Mouse (Mus musculus) cerebellum, postnatal 14 days (tissue): Measurements from ENCODE around the gene Fdps.

Experiments used
- DNase-seq, 2 experiments: peaks; one replicate each; pipeline ENCODE4 v3.0.0; 2021; ENCODE audit warnings: mixed read lengths in 2 of 2

Gene Fdps

DNA sequence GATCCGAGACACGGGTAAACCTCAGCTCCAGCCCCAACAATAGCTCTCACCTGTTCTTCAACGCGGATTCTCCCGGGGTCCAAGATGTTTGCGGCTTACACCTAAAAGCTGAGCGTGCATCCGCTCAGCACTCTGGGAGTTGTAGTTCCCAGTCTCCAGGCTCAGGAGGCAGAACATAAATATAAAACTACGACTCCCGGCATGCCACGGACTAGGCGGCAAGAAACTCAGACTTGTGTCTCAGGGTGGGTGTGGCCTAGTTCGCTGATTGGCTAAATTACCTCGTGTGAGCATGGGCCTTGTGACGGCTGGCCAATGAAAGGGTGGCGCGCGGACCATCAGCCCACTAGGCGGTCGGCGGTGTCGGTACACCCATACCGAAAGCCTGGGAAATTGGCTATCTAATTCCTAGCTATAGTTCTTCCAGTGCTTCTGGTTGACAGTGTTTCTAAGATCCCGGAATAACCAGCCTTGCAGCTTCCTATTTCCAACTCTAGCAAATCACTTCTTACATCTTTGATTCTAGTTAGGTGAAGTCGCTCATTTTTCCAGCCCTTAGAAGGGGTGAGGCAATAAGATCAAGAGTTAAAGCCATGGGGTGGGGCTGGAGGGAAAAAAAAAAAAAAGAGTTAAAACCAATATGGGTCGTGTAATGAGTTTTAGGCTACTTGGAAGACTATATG is at the start of gene Fdps:
Gene Fdps, minus strand, starts transcription at position 148 of the 683 bp plus-strand sequence.
- DNase-seq = peak; percentile 95 to 97

DNA sequence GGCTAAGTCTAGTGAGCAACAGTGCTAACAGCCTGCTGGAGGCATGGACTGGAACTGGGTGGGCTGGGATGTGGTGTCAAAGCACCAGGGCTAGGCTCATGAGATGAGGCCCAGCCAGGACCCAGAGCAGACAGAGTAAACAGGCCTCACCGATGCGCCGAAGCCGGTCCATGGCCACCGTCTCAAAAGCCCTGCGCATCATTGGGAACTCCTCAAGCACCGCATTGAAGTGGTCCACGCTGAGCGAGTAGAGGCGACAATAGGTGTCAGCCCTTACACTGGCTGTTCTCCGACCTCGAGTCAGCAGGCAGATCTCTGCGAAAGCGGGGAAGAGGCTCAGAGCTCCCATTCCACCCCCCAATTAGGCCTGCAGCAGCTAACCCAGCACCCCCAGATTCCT is 46.8 kb upstream of the Fdps start:
- no peak for DNase-seq

DNA sequence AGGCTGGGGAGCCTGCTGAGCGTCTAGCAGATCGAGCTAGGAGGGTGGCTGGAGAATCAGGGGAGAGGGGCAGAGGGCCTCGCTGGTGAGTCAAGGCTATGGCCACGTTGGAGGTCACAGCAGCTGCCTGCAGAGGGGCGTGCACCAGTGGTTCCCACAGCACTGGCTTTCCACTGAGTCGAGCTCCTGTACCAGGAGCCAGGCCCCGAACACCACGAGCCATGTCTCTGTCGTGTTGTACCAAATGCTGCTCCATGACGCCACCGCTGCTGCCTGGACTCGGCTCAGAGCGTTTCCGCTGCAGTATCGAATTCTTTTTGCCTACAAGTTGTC is 46.2 kb upstream of the Fdps start:
- no peak for DNase-seq

DNA sequence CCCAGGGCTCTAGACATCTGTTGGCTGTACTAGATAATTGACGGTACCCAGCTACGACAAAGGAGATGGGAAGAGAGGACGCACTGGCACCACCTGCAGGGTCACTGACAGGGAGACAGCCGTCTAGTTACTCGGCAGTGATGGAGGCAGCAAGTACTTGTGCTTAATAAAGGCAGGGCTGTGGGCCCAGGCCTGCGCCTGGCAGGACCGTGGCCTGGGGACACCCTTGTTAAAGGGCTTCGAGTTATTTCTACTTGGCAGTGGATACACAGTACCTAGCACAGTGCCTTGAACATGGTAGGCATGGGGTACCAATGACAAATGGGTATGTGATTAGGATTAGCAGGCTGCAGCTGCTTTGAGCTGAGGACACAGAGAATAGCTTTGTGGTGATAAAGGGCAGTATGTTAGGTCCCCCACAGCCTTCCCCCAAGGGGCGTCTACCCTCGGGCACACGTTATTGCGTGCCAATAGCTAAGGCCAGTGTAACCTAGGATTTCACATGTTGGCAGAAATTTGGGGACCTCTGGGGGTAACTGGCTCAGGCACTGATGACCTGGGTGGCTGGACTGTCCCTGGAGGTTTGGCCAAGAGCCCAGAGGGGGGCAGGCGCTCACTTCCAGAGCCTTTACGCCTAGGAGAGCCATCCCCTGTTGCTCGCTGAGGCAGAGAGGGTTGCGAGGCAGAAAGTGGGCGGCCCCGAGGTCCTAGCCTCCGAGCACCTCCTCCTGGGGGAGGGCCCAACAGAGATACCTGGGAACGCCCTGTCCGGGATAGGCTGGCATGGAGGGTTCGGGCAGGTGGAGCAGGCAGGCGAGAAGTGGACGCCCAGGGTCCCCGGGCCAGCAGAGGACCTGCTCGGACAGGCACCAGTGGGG is 45.6 kb upstream of the Fdps start:
- DNase-seq = peak in 1 of 2 experiments; percentile 19

DNA sequence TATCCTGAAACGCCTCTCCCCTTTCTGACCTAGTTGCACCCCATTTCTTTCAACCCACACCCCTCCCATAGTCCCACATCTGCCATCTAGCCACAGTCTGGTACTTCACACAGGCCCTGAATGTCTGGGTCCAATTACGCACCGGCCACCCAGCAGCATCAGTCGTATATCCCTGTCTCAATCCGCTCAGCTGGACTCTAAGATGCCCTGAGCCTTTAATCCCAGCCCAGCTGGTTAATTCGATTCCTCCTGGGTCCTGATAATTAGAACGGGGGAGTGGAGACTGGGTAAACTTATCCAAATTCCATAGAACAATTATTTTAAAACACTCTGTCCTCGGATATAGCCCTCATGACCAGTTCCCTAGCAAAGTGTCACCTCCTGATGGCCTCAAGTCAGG is 43.8 kb upstream of the Fdps start:
- DNase-seq = no peak

DNA sequence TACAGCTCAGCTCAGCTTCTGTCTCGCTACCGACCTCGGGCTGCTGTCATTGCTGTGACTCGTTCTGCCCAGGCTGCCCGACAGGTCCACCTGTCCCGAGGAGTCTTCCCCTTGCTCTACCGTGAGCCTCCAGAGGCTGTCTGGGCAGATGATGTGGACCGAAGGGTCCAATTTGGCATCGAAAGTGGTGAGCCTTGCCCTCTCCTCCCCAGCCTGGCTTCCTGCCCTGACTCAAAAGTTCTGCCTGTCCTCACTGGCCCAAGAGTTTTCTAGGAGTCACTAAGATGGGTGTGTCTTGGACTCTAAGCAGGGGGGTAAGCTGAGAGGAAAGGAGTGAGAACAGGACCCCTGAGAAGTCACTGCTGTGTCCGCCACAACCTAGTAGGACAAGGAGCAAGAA is 43.1 kb upstream of the Fdps start:
- DNase-seq = no peak

DNA sequence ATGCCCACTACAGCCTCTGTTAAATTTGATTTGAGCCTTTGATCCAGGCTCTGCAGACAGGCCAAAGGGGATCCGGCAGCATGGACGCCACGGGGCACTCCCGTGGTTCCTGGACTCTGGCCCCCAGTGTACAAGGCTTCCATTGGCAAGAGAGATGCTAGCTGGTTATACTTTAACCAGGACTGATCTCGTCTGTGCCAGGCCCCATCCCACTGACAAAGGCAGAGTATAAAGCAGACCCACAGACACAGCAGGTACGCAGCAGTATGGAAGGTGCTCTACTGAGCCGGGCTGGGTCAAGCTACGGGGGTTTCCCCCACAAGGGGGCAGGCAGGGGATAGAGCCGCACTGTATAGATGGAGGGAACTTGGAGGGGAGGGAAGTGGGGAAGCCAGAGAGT is 34.6 kb upstream of the Fdps start:
- DNase-seq = no peak

DNA sequence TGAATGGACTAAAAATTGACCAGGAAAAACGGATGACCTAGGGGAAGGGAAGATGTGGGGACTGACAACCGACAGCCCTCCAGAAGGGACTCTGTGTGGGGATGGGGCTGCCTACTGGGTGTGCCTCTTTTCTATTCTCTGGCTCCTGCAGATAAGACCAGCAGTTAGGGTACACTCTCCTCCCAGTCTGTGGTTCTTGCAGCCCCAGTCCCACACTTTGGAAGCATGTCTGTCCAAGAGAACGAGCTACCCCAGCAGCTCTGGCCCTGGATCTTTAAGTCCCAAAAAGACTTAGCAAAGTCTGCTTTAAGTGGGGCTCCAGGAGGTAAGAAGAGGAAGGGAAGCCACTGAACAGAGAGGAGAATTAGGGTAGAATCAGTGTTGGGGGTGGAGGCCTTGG is 34.2 kb upstream of the Fdps start, which contains the start of gene Pklr:
Gene Pklr, plus strand, starts transcription at position 185 of the 400 bp plus-strand sequence.
- no peak for DNase-seq

DNA sequence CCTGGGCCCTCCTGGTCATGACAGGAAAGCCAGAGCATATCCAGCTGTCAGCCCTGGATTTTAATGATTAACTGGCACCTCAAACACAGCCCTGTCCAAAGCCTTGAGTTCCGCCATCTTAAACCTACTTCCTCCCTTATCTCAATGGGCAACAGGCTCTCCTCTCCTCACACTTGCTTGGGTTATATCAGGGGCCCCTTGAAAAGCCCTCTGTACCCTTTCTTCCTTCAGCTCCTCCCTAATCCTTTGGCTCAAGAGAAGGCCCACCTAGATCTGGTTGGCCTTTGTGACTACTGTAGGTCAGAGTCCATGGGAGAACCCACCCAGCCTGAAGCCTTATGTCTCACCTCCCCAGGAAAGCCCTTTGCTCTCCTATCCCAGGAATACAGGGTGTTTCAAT is 32.0 kb upstream of the Fdps start:
- no peak for DNase-seq

DNA sequence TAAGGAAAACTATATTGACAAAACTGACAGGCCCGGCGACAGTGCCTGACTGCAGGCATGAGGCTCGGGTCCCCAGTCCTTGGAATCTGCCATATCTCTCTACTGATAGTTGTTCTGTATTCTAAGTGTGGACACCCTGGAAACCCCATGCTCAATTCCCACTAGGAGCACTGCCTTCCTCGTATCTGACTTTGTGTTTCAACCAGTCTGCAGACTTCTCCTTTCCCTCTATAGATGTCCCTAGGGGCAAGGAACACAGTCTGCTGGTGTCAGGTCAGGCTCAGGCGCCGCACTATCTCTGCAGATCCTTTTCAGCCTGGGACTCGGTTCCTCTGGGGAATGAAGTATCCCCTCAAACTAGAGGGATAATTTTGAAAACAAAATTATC is 31.3 kb upstream of the Fdps start:
- no peak for DNase-seq

DNA sequence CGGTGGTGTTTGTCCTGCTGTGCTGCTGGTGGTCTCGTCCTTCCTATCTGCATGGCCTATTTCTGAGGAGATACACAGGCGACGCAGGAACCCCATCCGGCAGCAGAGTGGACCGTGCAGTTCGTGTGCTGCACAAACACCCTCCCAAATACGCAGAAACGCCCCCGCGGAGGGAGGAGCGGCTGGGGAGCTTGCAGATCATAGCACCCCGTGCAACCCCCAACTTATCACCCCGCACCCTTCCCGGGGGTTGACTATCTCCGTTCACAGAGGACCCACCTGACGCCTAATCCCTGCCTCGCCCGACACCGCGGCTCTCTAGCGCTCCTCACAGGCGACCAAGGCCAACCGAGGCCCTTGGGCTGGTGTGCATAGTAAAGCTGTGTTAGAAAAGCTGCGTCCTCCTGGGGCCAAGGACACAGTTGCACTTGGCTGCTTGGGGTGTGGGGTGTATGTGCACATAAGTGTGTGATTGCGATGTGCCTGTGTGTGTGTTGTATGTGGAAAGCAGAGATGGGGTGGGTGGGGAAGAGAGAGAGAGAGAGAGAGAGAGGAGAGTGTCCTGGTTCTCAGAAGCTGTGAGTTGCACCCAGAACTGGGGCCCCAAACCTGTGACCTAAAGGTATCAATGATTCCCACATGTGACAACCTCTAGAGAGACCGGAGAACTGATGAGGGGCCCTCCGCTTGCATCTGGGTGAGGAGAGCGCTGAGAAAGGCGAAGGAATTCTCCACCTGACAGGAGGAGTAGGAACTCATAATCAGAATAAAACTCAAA is 30.7 kb upstream of the Fdps start:
- peak; percentile 50 to 66 for DNase-seq

DNA sequence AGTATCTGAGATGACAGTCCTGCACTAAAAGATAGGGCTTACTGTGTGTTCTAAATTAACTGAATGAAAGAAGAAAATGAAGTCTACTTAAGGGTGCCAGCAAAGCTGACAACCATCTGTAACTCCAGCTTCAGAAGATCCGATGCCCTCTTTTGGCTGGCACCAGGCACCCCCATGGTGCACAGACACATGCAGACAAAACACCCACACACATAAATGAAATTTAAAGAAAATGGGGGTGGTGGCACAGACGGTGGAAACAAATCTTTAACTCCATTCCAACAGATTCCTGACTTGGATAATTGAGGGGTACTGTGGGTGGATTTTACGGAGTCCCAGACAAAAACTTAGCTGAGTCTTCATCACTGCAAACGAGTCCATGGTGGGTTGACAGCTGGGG is 30.1 kb upstream of the Fdps start:
- no peak for DNase-seq

DNA sequence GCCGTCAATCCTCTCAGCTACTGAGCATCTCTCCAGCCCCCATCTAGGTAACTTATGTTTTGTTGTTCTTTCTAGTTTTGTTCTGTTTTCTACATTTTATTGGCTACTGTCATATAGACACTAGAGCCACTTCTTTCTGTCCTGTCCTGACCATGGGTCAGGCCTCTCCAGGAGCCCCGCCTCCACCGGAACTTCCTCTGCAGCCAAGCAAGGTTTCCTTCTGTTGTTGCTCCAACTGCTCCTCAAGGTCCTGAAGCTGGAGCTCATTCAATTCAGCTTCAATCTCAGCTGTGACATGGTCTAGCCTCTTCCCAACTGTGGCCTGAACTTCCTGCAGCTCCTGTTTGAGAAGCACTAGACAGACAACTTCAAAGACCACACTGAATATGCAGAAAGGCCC is 28.1 kb upstream of the Fdps start:
- no peak for DNase-seq

DNA sequence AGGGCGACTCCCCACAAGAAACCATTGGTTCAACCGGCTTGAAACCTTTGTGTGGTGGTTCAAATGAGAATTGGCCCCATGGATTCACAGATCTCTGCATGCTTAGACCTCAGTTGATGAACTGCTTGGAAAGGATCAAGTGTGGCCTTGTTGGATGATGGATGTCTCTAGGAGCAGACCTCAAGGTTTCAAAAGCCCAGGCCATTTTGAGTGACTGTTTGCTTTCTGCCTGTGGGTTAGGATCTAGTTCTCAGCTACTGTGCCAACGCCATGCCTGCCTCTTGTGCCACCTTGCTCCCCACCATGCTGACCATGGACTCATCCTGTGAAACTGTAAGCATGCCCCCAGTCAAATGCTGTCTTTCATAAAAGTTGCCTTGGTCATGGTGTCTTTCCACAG is 24.2 kb upstream of the Fdps start:
- DNase-seq = no peak

DNA sequence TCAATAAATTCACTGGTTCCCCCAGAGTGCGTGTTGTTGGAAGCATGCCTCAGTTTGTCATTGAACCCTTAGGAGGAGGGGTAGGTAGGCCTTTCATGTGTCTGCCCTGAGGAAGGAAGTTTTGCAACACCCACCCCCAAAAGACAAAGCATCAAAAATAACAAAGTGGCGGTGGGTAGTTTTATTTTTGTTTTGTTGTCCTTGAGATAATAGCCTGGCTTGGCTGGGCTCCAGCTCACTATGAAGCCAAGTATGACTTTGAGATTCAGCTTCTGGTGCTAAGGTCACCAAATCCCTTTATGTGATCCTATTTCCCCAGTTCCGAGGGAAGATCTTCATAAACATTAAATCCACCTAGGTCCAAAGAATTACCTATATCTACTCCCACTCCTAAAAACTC is 22.5 kb upstream of the Fdps start:
- no peak for DNase-seq

DNA sequence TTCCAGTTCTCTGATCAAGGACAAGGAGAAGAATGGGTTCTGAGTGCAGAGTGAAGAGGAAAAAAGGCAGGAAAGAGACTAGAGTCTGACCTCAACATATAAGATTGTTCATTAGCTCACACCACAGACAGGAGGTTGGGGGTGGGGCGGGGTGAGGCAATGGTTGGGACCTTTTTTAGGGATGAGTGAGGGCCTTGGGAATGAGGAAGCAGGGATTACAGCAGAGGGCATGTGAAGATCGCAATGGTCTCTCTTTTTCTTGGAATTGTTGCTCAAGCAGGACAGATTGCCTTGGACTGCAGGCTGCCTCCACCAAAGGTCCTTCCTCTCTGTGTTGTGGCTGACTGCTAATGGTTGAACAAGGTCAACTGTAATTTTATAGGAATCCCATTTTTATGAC is 21.6 kb upstream of the Fdps start:
- DNase-seq = no peak

DNA sequence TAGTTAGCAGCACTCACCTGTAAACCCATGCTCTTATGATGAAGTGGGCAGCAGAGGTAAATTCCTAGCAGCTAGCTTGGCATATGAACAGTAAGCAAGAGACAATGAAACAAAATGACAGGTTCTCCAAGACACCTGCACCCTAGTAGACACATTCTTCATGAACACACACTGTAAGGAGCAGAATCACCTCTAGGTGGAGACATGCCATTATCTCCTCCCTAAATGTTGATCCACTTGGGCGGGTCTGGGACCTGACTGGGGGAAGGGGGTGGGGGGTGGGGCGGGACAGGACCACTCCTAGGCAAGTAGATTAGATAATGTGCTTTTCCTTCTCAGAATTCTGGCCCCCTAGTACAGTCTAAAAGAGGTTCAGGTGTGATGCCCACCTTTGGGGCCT is 13.8 kb upstream of the Fdps start:
- peak; percentile 65 to 68 for DNase-seq

DNA sequence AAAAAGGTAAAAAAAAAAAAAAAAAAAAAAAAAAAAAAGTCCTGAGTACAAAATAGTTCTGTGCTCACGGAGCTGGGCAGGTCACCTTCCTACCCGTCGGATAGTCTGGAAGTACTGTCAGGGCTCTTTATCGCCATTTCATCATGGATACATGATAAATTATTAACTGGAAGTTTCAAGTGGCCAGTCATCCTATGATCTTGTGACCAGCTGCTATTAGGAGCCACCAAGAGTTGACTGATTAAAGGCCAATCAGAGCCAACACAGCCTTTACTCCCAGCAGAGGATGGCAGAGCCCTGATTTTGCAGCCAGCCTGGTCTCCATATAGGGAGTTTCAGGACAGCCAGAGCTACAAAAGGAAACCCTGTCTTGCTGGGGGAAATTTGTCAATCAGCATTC is 11.3 kb upstream of the Fdps start:
- DNase-seq = no peak

DNA sequence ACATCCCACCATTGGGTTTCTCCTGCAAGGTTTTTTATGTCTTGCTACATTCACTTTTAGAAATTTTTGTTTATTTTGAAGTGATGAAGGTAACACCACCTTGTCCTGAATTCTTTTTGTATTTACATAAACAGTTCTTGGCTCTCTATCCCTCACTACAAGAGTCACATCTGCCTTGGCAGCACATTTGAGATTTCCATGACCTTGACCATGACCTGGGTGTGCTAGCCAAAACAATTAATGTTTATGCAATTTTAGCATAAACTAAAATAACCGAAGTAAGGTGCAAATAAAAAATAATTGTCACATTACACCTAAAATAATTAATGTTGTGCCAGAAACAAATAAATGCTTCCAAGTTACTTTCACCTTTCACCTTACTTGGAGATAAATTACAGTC is 6.4 kb upstream of the Fdps start:
- no peak for DNase-seq

DNA sequence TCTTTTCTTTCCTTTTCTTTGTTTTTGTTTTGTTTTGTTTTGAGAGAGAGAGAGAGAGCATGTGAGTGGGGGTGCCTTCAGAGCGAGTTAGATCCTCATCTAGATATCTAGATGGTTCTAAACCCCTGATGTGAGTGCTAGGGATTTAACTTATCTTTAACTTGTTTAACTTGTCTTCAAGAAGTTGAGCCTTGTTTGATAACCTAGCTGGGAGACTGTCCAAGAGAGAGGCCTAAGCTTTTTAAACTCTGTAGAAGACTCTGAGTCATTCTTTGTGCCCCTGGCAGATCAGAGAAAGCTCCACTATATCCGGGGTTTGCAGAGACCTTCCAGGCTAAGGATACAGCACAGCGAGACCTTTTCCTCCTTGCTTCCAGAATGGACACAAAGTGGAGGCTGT is 5.8 kb upstream of the Fdps start:
- DNase-seq = no peak

DNA sequence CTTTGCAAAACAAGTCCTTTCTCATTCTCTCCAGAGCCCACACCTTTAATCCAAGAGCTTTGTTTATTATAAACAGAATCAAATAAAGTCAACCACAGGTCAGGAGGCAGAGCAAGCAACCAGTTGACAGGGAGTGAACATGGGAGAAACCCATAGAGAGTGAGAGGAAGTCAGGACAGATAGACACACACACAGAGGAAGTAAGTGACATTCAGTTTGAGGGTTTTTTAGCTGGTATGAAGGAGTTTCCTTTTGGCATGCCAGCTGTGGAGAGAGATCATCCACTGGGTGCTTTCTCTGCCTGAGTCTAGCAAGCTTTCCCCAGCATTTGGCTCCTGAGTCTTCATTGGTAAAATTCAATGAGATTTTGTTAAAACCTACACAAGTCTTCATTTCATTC is 5.1 kb upstream of the Fdps start:
- DNase-seq = no peak

DNA sequence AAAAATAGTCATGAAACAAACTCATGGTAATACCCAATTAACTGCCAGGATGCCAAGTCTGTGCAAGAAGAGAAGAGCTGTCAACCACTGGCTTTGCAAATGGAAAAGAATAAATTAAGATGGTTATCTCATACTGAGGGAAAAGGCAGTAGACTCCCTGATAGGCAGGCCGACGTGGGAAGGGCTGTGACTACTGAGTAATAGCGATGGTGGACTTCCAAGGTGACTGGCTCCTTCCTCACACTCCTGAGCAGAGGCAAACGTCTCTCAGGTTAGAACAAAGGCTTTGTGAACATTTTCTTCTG is 1.5 kb upstream of the Fdps start:
- no peak for DNase-seq

DNA sequence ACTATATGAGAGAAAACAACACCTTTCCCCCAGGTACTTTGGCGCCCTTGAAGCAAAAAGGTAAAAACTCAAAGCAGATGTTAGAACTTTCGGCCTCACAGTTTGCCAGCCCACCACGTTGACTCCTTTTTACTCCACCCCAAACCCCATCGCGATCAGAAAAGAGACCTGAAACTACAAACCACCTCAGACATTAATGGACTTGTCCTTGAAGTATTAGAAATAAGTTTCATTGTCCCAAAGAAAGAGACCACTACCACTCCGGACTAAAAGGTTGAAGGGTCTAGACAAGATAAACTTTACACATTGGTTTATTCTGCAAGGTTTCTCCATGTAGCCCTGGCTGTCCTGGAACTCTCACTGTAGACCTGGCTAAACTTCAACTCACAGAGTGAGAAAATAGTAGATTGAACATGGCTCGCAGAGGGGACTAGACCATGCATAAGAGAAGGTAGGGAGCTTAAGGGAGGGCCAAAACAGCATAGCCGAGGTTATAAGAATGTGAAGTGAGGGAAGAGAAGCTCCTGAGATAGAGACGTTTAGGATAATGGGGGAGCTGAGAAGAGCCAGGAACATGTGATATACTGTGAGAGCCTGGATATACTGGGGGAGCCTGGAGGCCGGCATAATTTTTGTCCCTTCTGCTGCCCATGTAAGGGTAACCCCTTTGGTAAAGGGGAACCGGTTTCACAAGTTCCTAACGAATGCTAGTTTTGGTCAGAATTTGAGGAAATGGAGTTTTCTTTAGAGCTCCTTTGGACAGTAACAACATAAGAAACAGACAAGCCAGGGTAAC is 934 bp upstream of the Fdps start:
- no peak for DNase-seq
